Mouse (Mus musculus): ENCODE data around the gene Mchr1.

Gene Mchr1

DNA sequence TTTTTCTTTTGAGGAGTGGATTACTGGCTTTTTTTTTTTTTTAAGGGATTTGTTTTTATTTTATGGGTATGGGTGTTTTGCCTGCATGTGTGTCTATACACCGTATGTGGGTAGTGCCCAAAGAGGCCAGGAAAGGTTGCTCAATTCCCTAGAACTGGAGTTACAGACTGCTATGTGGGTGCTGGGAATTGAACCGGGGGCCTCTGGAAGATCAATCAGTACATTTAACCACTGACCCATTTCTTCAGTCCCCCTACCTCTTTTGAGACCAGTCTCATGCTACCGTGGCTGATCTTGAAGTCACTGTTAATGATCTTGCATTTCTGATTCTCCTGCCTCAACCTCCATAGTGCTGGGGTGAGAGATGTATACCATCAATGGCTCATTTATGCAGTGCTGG lies 8.0 kb upstream of the Mchr1 start:
- no peak for DNase-seq (ENCODE audit: low spot score in 2 of 2)

DNA sequence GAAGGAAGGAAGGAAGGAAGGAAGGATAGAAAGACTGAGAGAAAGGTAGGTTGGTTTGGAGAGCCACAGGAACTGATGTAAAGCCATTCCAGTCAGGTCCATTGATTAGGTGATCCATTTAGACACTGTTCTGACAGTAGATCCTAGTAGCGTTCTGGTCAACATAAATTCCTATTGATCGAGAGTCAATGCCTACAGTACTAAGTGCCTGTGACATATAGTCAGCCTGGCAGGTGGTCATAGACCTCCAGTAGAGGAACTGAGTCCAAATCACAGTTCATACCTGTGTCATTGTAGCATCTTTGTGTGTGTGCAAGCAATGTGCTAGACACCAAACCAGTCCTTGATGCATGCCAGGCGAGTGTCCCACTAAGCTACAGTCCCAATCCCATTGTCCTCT lies 7.0 kb upstream of the Mchr1 start:
- DNase-seq (ENCODE audit: low spot score in 2 of 2), result no peak

DNA sequence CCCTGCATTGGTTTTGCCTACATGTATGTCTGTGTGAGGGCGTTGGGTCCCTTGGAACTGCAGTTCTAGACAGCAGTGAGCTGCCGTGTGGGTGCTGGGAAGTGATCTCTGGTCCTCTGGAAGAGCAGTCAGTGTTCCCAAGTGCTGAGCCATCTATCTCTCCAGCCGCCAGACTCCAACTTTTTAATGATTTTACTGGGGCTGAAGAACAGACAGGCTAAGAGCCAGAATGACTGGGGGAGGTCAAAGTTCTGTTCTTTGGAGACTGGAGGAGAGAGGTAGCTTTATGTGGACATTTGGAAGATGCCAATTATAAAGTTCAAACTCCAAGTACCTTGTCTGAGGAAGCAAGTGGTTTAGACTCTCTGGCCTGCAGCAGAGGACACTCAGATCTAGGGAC lies 5.5 kb upstream of the Mchr1 start:
- DNase-seq (ENCODE audit: low spot score in 2 of 2), result no peak

DNA sequence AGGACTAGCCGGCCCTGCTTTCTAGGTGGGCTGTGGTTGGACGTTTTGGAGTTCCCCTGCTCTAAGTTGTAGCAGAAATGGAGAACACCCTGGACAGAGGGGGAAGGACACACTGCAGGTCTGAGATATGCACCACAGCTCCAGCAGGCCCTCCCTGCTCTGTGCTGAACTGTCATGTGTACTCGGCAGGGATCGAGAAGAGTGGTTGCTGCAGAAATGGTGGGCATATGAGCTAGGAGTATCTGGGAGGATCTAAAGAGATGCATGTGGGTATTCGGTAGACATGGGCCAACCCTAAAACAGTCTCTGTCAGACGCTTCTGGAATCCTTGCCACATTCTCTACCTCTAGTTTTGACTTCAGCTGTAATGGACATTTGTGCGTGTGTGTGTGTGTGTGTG lies 4.0 kb upstream of the Mchr1 start:
- no peak for DNase-seq (ENCODE audit: low spot score in 2 of 2)

DNA sequence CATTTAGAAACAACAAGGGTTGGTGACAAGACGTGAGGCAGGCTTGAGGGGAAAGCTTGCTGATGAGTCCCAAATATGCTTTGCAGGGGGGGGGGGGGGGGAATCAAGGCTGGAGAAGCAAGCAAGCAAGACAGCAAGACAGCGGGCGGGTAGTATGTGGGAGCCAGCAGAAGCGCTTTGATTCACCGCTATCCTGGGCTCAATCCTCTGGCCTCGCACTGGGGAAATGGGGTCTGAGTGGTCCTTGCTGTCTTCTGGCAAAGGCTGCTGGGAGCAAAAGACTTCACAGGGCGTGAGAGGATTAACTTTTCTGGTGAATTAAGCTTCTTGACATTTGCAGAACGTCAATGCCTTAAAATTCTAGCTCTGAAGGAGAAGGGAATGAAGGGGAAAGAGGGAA lies 763 bp downstream of the Mchr1 start:
- no peak for DNase-seq (ENCODE audit: low spot score in 2 of 2)

DNA sequence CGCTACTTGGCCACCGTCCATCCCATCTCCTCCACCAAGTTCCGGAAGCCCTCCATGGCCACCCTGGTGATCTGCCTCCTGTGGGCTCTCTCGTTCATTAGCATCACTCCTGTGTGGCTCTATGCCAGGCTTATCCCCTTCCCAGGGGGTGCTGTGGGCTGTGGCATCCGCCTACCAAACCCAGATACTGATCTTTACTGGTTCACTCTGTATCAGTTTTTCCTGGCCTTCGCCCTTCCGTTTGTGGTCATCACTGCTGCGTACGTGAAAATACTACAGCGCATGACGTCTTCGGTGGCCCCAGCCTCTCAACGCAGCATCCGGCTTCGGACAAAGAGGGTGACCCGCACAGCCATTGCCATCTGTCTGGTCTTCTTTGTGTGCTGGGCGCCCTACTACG lies 2.2 kb downstream of the Mchr1 start:
- DNase-seq (ENCODE audit: low spot score in 2 of 2), result no peak

DNA sequence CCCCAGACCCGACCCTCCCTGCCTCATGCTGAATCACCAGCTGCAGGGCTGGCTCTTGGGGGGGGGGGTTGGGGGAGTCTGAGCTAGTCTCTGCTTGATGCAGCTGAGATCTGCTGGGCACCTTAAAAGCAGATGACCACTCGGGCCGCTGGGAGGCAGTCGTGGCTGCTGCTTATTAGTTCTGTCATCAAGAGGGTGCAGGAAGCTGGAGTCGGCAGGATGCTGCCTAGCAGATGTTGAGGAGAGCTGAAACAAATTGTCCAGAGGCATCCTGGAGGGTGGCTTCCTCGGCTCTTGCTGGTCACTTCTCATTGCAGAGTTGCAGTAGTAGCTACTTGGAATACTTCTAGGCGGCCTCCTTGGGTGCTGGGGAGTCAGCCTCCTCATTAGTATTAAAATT lies 4.0 kb downstream of the Mchr1 start:
- no peak for DNase-seq (ENCODE audit: low spot score in 2 of 2)

DNA sequence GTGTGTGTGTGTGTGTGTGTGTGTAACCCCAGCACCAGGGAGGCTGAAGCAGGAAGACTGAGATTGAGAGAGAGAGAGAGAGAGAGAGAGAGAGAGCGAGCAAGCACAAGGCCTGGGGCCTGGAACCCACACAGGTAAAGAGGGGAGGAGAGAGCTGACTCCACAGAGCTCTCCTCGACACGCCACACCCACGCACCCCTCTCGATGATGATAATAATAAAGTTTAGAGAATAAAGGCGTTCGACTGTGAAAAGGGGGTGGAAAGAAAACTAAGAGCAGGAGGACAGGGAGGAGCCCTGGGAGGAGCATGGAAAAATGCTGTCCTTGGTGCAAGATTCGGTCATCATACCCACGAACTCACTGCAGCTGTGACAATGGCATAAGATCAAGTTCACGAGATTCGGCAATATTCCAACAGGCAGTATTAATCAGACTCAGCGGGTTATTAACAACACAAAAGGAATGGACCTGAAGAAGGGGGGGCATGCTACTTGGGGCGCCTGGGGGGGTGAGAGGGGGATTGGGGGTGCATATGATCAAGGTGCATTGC lies 4.6 kb downstream of the Mchr1 start:
- no peak for DNase-seq (ENCODE audit: low spot score in 2 of 2)

DNA sequence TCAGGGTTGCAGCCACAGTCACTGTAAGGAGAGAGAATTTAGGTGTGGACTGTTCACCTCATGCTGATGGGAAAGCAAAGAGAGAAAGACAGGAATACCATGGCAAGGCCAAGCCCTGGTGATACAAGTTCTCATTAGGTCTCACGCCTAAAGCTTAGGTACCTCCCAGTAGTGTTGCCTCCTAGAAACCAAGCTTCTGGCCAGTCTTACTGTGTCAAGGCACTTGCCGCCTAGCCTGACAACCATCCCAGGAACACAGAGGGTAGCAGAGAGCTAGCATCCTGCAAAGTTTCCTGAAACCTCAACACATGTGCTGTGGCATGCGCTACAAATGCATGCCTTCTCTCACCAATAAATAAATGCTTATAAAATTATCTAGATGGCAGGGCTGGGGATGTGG lies 11.6 kb downstream of the Mchr1 start:
- DNase-seq (ENCODE audit: low spot score in 2 of 2), result no peak

DNA sequence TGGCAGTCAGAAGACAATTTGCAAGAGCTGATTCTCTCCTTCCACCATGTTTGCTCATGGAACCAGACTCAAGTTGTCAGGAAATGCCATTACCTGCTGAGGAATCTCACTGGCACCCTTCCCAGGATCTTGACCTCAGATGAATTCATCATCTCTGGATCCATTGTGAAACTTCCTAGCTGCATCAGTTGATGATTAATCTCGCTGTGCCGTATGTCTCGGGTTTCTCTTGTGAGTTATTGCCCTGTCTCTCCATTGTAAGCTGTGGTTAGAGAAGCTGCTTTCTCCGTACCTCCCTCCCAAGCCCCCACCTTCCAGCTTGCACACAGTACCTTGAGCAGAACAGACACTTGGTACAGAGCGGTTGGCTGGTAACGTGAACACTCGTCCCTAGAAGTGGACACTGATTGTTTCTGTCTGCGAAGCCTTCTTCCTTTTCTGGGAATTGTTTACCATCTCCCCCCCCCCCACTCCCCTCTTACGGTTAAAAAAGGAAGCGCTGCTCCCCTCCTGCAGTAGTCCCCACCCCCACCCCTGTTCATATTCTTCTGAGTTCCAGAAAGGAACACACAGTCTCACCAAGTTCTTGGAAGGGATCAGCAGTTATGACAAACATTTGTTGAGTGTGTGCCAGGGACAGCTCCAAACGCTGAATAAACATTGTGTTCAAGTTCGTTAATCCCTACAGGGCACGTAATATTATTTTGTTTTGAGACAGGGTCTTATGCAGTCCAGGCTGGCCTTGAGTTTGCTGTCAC lies 12.5 kb downstream of the Mchr1 start:
- DNase-seq (ENCODE audit: low spot score in 2 of 2), result no peak

DNA sequence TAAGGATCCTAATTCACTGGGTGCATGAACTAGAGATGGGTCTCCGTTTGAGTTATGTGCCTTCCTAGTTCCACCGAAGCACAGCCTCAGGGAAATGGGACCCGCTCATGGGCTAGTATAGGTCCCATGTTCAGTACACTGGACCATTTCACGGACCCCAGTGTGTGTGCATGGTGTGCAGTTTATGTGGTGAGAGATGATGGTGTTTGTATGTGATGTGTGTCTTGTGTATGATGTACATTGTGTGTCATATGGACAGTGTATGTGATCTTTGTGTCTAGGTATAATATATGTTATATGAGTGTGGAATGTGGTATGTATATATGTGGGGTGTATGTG lies 13.0 kb downstream of the Mchr1 start:
- no peak for DNase-seq (ENCODE audit: low spot score in 2 of 2)

DNA sequence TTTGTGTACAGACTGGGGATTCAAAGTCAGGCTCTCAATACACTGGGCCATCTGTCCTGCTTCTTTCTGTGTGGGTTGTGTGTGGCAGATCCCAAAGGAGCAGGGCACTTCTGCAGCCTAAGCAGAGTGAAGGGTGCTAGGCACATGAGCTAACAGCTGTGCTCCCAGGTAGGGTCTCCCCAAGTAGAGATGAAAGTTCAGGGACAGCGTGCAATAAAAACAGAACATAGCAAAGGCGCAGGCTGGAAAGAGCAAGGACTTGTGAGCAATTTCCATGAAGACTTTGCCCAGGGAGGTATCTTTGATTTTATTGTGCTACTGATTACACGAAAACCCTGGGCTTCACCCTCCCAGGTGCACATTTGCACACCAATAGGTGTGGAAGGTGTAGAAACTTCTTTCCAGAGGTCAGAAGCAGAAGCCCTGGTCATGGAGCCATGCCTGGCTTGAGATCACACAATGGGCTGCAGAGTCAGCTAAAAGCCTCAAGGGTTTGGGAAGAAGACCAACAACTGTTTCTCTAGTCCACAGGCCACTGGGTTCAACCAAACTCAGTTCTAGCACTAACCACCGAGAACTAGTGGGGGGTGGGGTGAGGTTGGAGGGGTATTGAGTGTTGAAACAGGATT lies 13.8 kb downstream of the Mchr1 start:
- no peak for DNase-seq (ENCODE audit: low spot score in 2 of 2)

DNA sequence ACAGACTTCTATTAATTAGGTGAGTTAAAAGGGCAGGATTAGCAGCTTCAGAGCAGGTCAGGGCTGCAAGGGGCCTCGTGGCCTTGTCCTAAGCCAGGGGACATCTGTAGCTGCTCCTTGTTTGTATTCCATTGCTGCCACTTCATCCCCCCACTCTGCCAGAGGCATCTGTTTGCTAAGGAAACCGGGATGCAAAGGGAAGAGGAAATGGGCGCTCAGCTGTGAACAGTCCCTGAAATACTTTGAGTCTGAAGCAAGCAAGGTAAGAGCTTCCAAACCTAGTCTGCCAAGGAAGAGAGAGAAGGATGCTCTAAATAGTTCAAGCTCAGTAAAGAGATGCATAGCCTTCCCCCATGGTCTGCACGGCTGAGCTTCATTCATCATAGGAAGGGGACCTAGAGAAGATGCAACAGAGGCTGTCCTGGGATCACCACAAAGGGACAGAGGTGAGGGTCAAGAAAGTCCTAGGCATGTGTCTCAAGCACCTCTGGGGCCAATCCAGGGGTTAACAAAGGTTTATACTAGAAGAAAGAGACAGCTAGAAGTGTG lies 17.4 kb downstream of the Mchr1 start:
- DNase-seq (ENCODE audit: low spot score in 2 of 2), result no peak

DNA sequence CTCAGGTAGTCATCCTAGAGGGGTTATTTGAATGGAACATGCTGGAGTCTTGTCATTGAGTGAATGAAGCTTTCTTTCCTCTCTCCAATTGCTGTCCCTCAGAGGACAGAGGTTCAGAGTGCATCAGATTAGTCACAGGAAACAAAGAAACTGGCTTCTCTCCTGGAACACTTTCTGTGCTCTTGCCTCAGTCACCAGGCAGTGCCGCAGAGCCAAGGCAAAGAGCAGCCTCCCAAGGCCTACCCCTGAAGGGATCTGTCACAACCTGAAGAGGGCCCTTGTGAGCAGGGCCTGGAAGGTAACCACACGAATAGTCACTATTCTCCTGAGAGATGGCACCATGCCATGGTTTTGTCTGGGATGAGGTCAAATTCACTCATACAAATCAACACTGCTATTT lies 18.3 kb downstream of the Mchr1 start:
- no peak for DNase-seq (ENCODE audit: low spot score in 2 of 2)

DNA sequence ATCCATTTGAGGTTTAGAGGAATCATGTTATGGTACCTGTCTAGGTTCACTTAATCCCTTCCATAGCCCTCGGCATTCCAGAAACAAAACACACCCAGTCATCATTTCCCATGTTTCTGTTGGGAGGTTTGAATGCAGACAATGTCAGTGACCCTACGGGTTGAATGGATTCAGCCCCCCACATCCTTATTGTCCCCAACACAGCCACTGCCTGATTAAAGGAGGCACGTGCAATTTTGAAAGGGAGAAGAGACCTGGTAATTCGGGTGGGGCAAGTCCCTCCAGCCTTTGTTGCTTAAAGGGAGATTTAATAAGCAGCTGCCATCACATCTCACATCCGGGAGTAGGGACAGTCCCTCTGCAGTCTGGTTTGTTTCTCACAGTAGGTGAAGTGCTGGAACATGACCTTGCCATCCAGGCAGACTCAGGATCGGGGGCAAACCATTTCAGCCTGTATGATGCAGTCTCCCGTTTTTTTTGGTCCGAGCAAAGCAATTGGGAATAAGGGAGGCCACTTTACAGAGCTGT lies 18.9 kb downstream of the Mchr1 start:
- DNase-seq (ENCODE audit: low spot score in 2 of 2), result no peak

DNA sequence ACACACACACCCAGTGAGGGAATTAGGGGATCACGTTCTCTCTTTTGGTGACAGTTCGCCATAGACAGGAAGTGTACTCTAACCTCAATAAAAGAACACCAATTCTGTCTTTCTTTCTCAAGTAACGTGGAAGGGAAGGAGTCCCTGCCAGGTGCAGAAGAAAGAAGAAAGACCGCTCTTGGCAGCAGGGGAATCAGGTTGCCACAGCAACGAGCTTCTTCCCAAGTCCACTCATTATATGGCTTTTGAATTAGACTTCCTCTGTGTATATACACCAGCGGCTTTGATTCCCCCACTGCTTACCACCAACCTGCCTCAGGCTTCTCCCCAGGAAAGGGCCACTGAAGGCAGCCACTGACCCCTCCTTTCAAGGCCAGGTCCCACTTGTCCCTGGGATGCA lies 19.8 kb downstream of the Mchr1 start:
- no peak for DNase-seq (ENCODE audit: low spot score in 2 of 2)

DNA sequence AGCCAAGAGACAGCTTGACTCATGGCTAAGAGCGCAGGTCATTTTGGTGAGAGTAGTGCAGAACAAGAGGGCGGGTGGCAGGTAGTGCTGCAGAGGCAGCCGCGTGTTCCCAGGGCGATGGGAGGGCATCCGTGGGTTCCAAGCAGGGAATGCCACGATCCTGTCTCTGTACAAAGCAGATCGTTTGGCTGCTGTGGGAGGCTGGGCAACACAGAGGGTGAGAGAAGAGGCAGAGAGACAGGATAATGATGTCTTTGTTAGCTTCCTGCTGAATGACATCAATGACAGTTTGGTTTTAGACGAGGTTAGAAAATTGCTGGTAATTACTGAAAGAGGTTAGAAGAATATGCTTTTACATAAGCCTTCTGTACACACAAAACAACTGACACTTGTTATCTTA lies 23.0 kb downstream of the Mchr1 start:
- no peak for DNase-seq (ENCODE audit: low spot score in 2 of 2)

DNA sequence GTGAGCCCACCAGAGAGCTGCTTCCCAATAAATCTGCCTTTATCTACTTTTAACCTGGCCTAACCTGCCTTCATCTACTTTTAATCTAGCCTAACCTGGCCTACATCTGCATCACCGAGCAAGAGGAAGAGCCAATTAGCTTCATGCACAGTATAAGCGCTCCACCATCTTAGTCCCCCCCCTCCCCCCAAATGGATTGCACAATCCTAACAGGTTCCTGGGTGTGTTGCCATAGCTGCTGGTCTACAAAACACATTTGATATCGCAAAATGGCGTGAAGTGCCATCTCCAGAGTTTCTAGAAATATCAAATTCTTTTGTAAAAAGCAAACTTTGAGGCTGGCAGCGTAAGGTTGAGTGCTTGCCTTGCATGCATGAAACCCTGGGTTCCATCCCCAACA lies 24.0 kb downstream of the Mchr1 start:
- no peak for DNase-seq (ENCODE audit: low spot score in 2 of 2)

DNA sequence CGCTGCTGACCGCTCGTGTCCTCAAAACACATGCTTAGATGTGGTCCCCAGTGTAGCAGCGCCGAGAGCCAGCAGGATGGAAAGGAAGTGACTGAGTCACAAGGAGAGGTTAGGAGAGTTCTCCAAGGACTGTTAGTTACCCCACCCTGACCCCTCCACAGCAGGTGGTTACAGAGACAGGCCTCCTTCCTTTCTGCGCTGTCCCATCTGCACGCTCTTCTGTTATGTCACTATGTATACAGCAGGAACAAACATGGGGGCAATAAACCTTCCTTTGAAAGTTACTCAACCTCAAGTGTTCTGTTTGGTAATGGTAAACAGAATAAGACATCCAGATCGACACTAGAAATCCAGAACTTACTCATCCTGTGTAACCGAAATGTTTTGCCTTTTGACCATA lies 24.9 kb downstream of the Mchr1 start:
- DNase-seq (ENCODE audit: low spot score in 2 of 2), result no peak

DNA sequence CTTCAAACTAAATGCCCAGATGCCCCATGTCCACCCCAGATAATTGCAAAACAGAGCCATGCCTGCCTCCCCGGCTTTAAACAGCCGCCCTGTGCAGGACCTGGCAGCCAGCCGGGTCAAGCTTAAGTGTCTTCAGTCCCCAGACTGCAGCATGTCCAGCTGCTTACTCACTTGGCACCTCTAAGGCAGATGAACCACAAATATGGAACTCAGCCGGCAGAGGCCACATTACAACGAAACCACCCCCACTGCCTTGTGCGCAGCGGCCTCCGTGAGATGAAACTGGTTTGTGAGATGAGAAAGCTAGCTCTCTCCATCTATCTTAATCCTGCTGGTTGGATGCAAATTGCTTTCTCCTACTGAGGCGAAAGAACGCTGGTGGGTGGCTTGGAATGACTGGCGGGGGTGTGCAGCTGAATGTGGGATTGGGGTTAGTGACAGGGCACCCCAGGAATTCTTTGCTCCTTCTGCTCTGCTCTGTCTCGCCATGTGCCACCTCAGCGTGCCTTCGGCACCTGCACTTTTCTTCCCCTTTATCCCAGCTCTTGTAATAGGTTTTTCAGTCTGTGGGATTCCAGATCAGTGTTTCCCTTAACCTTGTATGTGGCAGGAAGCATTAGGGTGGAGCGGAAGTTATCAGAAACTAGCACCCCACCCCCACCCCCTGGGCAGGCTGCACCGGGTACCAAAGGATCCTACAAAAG lies 29.2 kb downstream of the Mchr1 start:
- DNase-seq (ENCODE audit: low spot score in 2 of 2), result peak; percentile 57 to 64

DNA sequence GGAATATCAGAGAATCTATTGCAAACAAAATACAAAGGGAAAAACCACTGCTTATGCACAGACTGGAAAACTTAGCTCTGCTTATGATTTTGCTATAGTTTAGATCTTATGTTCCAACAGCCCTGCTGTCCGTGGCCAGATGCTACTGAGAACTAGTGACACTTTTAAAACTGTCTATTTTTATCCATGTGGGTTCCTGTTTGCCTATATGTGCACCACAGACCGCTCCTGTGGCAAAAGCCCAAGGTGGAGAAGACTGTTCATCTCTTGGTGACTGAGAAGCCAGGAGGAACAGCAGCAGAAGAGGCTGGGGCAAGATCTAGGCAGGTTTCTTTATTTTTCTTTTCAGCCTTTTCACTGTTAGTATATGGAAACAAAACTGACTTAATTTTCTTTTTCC lies 32.1 kb downstream of the Mchr1 start:
- peak in 1 of 2 experiments; percentile 10 for DNase-seq (ENCODE audit: low spot score in 2 of 2)

DNA sequence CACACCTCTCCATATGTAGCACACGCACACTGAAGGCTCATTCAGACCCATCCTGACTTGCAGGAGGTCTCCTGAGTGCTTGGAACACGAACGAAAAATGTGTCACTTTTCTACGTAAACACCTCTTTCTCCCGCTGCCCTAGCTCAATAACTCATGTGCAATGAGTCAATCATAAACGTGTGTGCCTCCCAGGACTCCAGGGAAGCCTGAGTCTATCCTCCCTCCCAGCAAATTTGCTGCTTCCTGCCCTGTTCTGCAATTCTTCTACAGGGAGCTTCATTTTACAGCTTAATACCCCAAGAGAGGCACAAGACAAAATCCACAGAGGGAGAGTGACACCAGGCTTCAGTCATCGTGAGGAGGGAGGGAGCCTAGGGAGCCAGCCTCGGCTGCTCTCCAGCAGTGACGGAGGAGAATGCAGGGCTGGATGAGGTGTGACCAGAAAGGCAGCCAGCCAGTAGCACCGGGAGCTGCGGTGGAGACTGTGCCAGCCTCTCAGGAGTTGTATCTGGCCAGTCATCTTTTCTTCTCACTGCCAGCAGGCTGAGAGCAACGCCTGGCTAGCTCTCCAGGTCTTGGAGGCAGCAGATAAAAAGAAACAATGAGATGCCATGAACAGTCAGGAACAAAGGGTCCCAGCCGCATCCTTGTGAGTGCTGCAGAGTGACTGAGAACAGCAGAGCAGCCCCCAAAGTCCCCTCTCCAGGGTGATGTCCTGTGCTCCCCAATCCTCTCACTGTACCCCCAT lies 37.2 kb downstream of the Mchr1 start:
- DNase-seq (ENCODE audit: low spot score in 2 of 2), result peak; percentile 36 to 66
